Mouse (Mus musculus) neutrophil, adult 5-6 weeks (primary cell): ENCODE measurements around the gene Vmn2r65. TPM values are rescaled to one million over a fixed set of nuclear protein-coding genes. Genes with fewer than 3 reads are reported as not detected.

ENCODE experiments used
- ATAC-seq: fragments of 151-379, 151-347 bp; 2 replicates; pipeline ENCODE4 v1.8.0; 2017; ENCODE audit warnings: mild to moderate bottlenecking, moderate TSS enrichment; ENCODE audit not compliant: insufficient number of reproducible peaks, poor library complexity, low FRiP score, severe bottlenecking; ENCODE audit errors: extremely low read depth
- total RNA-seq: library from RNA; stranded (forward); fragments of 200-1000 nt; gene quantifications from 2 replicates; pipeline ENCODE4 v1.2.3, GENCODE M21; 2017

Gene Vmn2r65
- not detected in 2 replicates for total RNA-seq

DNA sequence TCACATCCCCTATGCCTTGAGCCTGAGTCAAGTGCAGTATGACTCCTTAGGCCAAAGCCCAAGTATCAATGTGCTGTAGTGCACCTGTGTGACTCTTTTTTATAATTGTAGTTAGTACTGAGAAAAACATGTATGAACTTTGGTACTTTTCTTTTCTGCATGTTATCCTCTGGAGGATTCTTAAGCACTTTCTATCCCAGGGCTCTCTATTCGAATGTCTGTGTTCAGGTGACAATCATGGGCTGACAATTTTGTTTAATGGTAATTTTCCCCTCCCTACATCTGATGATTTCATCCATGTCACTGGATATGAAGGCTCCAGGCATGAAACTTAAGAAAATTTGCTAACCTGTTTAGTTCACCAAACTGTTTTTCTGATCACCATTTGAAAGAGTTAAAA is at the start of gene Vmn2r65:
TSS of gene Vmn2r65 (minus strand) at position 101 of the 400 bp plus-strand sequence.
- no peak for ATAC-seq

DNA sequence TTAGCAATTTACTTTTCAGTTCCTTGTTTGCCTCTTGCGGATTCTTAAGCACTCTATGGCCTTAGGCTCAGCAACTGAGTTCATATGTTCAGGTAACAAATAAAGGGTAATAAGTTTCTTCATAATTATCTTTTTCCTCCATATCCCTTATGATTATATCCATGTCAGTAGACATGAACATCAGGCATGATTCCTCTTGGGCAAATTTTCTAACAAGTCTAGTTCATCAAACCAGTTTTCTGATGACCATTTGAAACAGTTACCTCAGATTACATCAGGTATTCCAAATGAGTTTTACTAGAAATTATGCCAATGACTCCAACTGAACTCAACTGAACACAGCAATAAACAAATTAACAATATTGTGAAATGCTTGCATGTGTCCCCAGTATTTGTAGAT is 48.3 kb upstream of the Vmn2r65 start, which contains the start of gene Vmn2r66:
TSS of gene Vmn2r66 (minus strand) at position 101 of the 400 bp plus-strand sequence.
- no peak for ATAC-seq

DNA sequence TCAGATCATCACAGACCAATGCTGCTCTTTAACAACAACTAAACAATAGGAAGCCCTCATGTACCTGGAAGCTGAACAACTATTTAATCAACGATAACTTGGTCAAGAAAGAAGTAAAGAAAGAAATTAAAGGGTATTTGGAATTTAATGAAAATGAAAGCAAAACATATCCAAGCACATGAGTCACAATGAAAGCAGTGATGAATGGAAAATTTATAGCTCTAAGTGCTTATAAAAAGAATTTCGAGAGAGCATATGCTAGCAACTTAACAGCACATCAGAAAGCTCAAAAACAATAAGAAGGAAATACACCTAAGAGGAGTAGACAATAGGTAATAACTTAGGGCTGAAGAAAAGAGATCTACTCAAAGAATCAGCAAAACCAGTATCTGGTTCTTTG is 32.8 kb upstream of the Vmn2r65 start:
- no peak for ATAC-seq

Other genes with a start within 250 kb of the Vmn2r65 start
- not detected in 2 replicates for gene Olfr291, start 110.6 kb downstream of the Vmn2r65 start, total RNA-seq
- not detected in 2 replicates for gene Vmn2r66, start 48.2 kb upstream of the Vmn2r65 start, total RNA-seq
- under 0.01 TPM in 1 of 2 replicates, not detected in the other for gene Vmn2r67, start 191.9 kb upstream of the Vmn2r65 start, total RNA-seq